Mouse (Mus musculus) intestine, embryonic 15.5 days (tissue): ENCODE data around the gene Plekha5. TPM values are rescaled to one million over a fixed set of nuclear protein-coding genes. Genes with fewer than 3 reads are reported as not detected.

Experiments used
- ATAC-seq: fragments of 200-750 bp; cut with Nextera tagmentation; 2 replicates; pipeline ENCODE4 v1.8.0; 2017; ENCODE audit warnings: moderate TSS enrichment, moderate library complexity
- H3K27ac ChIP-seq: fragments of 300-500 bp; sonication (generic); 2 replicates; pipeline ENCODE4 v1.5.1; 2015; ENCODE audit warnings: mild to moderate bottlenecking, inconsistent platforms
- H3K27me3 ChIP-seq: fragments of 300-500 bp; sonication (generic); replicated peaks from 2 replicates; pipeline ENCODE4 v1.6.1; 2015; ENCODE audit warnings: inconsistent platforms
- H3K36me3 ChIP-seq: fragments of 300-500 bp; sonication (generic); 2 replicates; pipeline ENCODE4 v1.6.1; 2015; ENCODE audit warnings: inconsistent platforms
- H3K4me1 ChIP-seq: fragments of 300-500 bp; sonication (generic); replicated peaks from 2 replicates; pipeline ENCODE4 v1.6.1; 2015; ENCODE audit warnings: inconsistent platforms
- H3K4me2 ChIP-seq: fragments of 300-500 bp; sonication (generic); replicated peaks from 2 replicates; pipeline ENCODE4 v1.6.1; 2015; ENCODE audit warnings: mild to moderate bottlenecking, inconsistent platforms
- H3K4me3 ChIP-seq: fragments of 300-500 bp; sonication (generic); replicated peaks from 2 replicates; pipeline ENCODE4 v1.5.1; 2015; ENCODE audit warnings: inconsistent platforms
- H3K9ac ChIP-seq: fragments of 300-500 bp; sonication (generic); 2 replicates; pipeline ENCODE4 v1.6.1; 2015; ENCODE audit warnings: inconsistent platforms
- H3K9me3 ChIP-seq: fragments of 300-500 bp; sonication (generic); 2 replicates; pipeline ENCODE4 v1.6.1; 2016; ENCODE audit warnings: inconsistent platforms
- WGBS: fragments of 180-500 bp; shearing (Covaris S2); methylation state at CpG from one replicate; pipeline ENCODE4 v1.1.7; 2015; 5-methylcytosine and 5-hydroxymethylcytosine counted together
- polyA plus RNA-seq: library from polyadenylated mRNA; unstranded; fragments of >200 nt; fragmentation: Nextera tagmentation; extraction: Ambion mirVana; gene quantifications from 2 replicates; pipeline ENCODE4 v1.2.1, GENCODE M21; 2015

The Plekha5 gene
- polyA plus RNA-seq, 1 experiment from 2014 or later: 43.2 TPM

DNA sequence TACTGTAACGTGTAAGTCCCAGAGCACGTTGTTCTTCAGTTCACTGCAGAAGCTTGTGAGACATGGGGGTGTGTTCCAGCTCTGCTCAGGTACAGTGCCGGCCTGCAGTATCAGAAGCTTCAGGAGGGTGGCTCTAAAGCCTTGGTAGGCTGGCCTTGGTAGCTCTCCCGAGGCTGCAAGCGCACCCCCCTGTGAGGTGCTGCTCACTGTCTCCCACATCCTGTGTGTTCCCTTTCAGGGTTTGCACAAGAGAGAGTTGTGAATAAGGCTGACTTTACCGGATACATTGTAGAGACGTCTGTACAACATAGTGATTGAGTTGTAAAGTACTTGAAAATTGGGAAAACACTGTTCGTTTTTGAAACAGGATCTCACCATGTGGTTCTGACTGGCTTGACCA is 122.2 kb downstream of the Plekha5 start:
- no peak overlapping the region for H3K9ac ChIP-seq
- H3K27me3 ChIP-seq: no peaks in the 10 kb centered on the region
- H3K27ac ChIP-seq: peak overlapping the region; percentile 8; the same call in 1 of the 2 replicates
- ATAC-seq: peak; percentile 12
- no peak overlapping the region for H3K4me2 ChIP-seq
- no peaks in the 10 kb centered on the region for H3K9me3 ChIP-seq
- WGBS: 71% methylated on average over 8 of the region's 8 CpGs
- peaks cover 13% of the 10 kb centered on the region for H3K36me3 ChIP-seq
- 0 out of 2 replicates have a peak, but pooled peaks cover 4% of the 10 kb centered on the region for H3K4me1 ChIP-seq
- no peak overlapping the region for H3K4me3 ChIP-seq

DNA sequence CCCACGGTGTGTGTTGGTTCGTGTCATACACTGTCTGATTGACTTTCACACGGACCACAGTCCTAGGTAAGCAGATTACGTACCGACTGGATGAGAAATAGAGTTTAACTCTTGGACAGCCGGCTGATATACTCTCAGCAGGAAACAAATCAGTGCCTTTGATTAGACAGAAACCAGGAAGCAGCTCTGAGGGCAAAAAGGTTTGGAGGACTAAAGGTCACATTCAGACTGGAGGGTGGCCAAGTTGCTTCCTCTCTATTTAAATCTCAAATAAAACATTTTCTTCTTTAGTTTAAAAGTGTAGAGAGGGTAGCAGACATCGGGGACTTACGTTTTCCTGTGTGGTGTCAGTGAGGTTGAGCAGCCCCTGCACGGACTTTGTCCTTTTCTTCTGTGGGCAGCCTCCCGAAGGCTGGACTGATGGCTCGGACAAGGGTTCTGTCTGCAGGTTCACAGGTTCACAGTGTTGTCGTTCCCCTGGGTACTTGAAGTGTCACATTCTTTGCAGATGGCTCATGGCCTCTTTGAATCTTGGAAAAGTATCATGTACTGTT is 122.9 kb downstream of the Plekha5 start:
- peak overlapping the region; percentile 71 for H3K27ac ChIP-seq
- no peak overlapping the region for H3K9ac ChIP-seq
- WGBS: 35% methylated on average over 12 of the region's 12 CpGs
- H3K36me3 ChIP-seq: peaks cover 13% of the 10 kb centered on the region
- H3K4me3 ChIP-seq: no peak overlapping the region
- 0 out of 2 replicates have a peak, but pooled peaks cover 4% of the 10 kb centered on the region for H3K4me1 ChIP-seq
- ATAC-seq: peak; percentile 70
- no peak overlapping the region; the same call in 1 of the 2 replicates for H3K4me2 ChIP-seq
- no peaks in the 10 kb centered on the region for H3K9me3 ChIP-seq
- no peaks in the 10 kb centered on the region for H3K27me3 ChIP-seq

DNA sequence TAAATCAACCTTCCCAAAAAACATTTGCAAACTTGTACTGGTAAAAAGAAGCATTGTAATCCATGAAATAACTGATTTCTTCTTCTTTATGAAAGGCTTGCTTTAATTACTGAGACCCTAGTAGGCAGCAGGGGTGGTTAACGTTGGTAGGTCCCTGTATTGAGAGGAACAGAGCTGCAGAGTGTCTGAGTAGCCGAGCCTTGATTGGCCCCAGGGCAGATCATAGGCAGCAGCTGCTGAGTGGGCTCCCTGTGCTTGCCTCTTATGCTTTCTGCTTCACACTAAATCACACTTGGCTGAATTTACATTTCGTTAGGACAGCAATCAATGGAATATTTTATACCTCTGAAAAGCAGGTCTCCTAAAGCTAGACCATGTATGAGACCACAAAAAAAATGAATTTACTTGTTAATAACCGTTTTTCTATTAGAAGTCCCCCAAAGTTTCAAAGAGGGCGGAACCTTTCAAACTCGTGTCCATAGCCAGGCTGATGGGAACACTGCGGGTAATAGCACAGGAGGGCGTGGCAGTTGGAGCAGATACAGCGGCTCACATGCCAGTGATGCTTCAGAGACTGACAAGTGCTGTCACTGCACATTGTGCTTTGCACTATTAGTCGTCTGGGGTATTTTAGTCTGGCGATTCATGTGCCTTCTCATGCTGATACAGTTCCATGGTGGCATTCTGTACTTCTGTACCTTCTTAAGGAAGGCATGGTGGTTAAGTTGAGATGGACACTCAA is 123.5 kb downstream of the Plekha5 start:
- Histone ChIP-seq H3K4me2 (no peak overlapping the region; the same call in 1 of the 2 replicates), H3K27me3 (no peaks in the 10 kb centered on the region), H3K36me3 (peaks cover 13% of the 10 kb centered on the region), H3K4me3 (no peak overlapping the region), H3K27ac (peak overlapping the region; percentile 71), H3K9me3 (no peaks in the 10 kb centered on the region), H3K4me1 (0 out of 2 replicates have a peak, but pooled peaks cover 4% of the 10 kb centered on the region), H3K9ac (no peak overlapping the region)
- peak; percentile 62 for ATAC-seq
- WGBS: 74% methylated on average over 11 of the region's 11 CpGs

DNA sequence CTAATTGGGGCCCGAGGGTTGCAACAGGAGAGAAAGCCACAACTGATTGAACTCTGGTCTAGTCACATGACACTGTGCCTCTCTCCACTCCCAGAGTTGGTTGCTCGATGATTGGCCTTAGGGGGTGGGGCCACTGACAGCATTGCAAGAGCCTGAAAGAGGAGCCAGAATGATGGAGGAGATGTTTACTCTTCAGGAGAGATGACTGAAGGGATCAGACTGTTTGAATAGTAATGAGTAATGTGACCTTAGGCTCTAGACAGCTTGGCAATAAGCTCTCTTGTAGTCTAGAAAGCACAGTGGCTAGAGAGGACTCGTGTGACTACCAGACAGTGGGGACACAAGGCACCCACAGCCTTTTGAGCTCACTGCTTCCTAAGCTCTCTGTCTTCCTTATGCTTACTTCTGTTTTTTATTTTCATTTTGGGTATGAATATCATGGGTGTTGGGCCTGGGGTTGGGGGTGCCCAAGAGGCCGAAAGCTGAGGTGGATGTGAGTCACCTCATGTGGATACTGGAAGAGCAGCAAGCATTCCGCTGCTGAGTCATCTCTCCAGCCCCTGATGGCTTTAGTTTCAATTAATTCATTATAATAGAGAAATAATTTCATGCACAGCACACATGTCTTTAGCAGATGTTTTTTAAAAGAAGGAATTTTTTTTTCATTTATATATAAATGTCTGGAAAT is 124.4 kb downstream of the Plekha5 start:
- H3K27ac ChIP-seq: peak overlapping the region; percentile 7; the same call in 1 of the 2 replicates
- no peak overlapping the region for H3K4me2 ChIP-seq
- H3K36me3 ChIP-seq: peaks cover 13% of the 10 kb centered on the region
- H3K4me3 ChIP-seq: no peak overlapping the region
- WGBS: 62% methylated on average over 5 of the region's 5 CpGs
- ATAC-seq: peak; percentile 89
- no peaks in the 10 kb centered on the region for H3K27me3 ChIP-seq
- no peaks in the 10 kb centered on the region for H3K9me3 ChIP-seq
- no peak overlapping the region for H3K9ac ChIP-seq
- H3K4me1 ChIP-seq: 0 out of 2 replicates have a peak, but pooled peaks cover 4% of the 10 kb centered on the region

DNA sequence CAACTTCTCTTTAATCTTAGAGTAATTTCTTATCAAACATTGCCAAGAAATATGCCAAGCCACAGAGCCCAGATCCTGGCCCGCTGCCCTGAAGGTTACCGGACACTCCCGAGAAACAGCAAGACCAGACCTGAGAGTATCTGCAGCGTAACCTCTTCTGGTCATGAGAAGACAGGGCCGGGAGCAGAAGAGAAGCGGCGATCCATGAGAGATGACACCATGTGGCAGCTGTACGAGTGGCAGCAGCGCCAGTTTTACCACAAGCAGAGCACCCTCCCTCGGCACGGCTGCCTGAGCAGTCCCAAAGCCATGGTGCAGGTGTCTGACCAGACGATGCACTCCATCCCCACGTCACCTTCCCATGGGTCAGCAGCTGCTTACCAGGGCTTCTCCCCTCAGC is 126.9 kb downstream of the Plekha5 start:
- Histone ChIP-seq H3K36me3 (0 out of 2 replicates have a peak, but pooled peaks cover 9% of the 10 kb centered on the region), H3K9ac (no peak overlapping the region), H3K4me2 (no peak overlapping the region), H3K27me3 (no peaks in the 10 kb centered on the region), H3K27ac (no peak overlapping the region), H3K4me1 (0 out of 2 replicates have a peak, but pooled peaks cover 4% of the 10 kb centered on the region), H3K9me3 (no peaks in the 10 kb centered on the region), H3K4me3 (no peak overlapping the region)
- WGBS: 94% methylated on average over 13 of the region's 13 CpGs
- ATAC-seq: no peak

DNA sequence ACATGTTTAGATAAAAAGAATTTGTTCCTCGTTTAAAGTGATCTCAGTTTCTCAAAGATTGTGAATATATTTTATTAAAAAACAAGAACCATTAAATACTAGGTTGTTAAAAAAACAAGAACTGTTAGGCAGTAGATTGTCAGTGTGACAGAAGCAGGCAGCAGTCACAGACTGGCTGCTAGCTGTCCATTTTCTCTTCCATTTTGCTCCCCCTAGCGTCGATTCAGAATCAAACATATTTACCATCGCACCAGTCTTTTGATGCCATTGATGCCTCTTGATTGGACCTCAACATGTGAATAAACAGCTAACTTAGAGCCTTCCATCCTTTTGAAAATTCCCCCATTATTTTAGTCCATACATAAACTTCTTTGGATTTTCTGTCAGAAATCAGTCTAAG is 130.4 kb downstream of the Plekha5 start:
- ATAC-seq: no peak
- 66% methylated on average over 4 of the region's 4 CpGs for WGBS
- Histone ChIP-seq H3K9ac (no peak overlapping the region), H3K9me3 (no peaks in the 10 kb centered on the region), H3K4me1 (no peaks in the 10 kb centered on the region), H3K4me2 (no peak overlapping the region), H3K36me3 (0 out of 2 replicates have a peak, but pooled peaks cover 5% of the 10 kb centered on the region), H3K27ac (no peak overlapping the region), H3K27me3 (no peaks in the 10 kb centered on the region), H3K4me3 (no peak overlapping the region)

DNA sequence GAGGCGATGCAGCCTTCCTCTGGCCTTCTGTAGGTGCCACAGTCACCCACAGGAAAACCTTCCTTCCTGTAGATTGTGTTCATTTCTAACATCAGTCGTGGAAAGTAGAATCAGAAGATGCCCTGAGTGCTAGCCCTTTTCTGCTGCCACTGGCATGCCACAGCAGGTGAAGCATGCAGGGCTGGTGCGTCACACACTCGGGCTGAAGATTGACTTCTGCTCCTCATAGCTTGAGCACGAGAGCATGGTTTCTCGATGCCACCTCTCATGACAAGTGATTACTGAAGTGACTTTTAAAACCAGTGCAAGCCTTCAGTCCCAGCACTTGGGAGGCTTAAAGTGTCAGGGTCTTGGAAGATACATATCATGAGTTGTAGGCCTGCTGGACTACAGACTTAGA is 135.6 kb downstream of the Plekha5 start:
- Histone ChIP-seq H3K27me3 (no peaks in the 10 kb centered on the region), H3K36me3 (no peaks in the 10 kb centered on the region; the same call in 1 of the 2 replicates), H3K9me3 (no peaks in the 10 kb centered on the region), H3K9ac (no peak overlapping the region), H3K4me2 (no peak overlapping the region), H3K27ac (no peak overlapping the region), H3K4me1 (no peaks in the 10 kb centered on the region; the same call in 1 of the 2 replicates), H3K4me3 (no peak overlapping the region)
- 82% methylated on average over 6 of the region's 6 CpGs for WGBS
- no peak for ATAC-seq

DNA sequence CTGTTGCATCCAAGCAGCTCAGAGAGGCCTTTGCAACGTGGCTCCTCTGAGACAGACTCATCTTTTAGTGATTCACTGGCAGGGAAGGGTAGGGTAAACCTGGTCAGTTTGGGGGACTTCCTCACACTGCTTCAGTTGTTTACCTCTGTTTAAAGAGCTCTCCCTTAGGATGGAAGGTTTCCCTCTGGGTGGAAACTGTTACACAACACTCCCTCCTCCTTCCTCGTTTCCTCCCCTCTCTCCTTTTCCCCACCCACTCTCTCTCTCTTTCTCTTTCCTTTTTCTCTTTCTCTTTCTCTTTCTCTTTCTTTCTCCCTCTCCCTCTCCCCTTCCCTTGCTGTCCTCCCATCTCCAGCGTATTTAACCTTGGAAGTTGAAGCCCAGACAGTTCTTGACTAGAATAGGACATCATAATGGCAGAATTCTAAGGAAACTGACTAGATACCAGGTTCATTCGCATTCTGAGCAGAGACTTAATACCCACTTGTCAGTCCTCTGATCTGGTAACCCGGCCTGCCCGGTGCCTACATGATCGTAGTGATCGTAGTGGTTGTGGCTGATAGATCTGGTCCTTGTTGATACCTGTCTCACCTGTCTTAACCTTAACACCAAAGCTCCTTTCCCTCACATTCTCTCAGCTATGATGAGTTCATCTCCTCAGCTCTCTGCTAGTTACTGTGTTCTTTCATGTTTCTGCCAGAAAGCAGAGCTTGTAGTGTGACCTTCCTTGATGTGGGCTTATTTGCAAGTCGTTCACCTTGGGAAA is 137.5 kb downstream of the Plekha5 start:
- Histone ChIP-seq H3K4me3 (no peak overlapping the region), H3K27ac (no peak overlapping the region), H3K27me3 (no peaks in the 10 kb centered on the region), H3K36me3 (peaks cover 4% of the 10 kb centered on the region), H3K4me2 (no peak overlapping the region), H3K9ac (no peak overlapping the region), H3K4me1 (no peaks in the 10 kb centered on the region; the same call in 1 of the 2 replicates), H3K9me3 (no peaks in the 10 kb centered on the region)
- 82% methylated on average over 9 of the region's 9 CpGs for WGBS
- no peak for ATAC-seq

DNA sequence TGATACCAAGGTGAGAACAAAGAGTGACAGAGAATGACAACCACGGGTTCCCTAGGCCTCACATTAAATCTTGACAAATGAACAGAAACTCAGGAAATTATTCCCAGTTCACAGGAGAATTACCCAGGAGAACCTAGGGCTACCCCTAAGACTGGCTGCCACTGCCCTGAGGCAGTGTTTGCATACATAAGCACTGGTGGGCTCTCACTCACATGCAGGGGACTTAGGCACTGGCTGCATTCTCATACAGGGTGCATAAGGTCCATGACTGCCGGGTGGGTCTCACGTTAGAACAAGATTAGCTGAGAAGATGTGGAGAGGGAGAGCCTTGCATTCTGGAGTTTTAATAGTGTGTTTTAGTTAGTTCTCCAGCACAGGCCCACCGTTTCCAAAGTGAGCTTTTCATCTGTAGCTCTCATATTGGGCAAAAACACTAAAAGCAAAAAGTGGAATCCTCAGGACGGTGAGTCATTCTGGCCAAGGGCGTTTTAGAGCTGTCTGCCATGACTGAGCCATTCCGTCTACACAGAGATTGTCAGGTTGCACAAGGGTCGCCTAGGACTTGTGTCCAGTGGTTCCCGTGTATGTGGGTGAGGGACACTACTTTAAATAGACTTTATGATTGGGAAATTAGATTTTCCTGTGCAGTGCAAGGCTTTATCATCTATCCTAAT is 138.2 kb downstream of the Plekha5 start:
- no peak for ATAC-seq
- Histone ChIP-seq H3K4me2 (no peak overlapping the region), H3K4me3 (no peak overlapping the region), H3K27me3 (no peaks in the 10 kb centered on the region), H3K27ac (no peak overlapping the region), H3K4me1 (no peaks in the 10 kb centered on the region; the same call in 1 of the 2 replicates), H3K9me3 (no peaks in the 10 kb centered on the region), H3K9ac (no peak overlapping the region), H3K36me3 (peaks cover 6% of the 10 kb centered on the region)
- WGBS: 86% methylated on average over 9 of the region's 9 CpGs

DNA sequence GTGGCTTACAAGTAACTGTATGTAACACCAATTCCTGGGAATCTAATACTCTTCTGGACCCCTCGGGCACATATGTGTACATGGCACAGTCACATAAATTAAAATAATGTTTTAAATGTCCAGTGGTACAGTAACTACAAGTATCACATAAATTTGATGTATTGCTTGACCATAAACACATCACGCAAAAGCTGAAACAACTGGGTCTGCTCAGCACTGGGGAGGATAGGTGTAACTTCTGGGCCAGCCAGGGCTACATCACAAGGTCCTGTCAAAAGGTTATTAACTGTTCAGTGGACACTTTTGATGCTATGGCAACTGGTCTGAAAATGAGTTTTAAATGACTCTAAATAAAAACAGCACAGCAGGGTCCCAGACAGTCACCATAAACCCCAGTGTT is 143.3 kb downstream of the Plekha5 start:
- no peak overlapping the region for H3K9ac ChIP-seq
- H3K27me3 ChIP-seq: no peaks in the 10 kb centered on the region
- H3K4me1 ChIP-seq: no peaks in the 10 kb centered on the region
- H3K4me2 ChIP-seq: no peak overlapping the region
- no peak overlapping the region for H3K4me3 ChIP-seq
- ATAC-seq: no peak
- H3K27ac ChIP-seq: no peak overlapping the region
- H3K36me3 ChIP-seq: peaks cover 12% of the 10 kb centered on the region
- 81% methylated on average over 2 of the region's 2 CpGs for WGBS
- no peaks in the 10 kb centered on the region for H3K9me3 ChIP-seq

DNA sequence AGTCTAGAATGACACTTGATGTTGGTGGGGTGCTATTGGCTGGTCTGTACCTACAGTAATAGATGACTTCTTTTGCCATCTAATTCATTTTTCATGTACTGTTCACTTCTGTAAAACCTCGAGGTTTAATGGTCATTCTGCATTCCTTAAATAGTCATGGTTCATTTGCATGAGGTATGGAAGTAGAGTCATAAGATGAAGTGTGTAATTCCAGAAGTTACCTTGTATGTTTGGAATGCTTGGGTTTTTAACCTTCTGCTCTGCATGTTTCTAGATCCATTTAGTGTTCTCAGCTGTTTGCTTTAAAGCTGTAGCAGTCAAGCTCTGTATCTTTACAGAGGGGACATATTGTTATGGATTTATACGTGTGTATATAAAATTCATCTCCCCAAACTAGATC is 144.0 kb downstream of the Plekha5 start:
- no peak overlapping the region for H3K4me3 ChIP-seq
- H3K9me3 ChIP-seq: no peaks in the 10 kb centered on the region
- no peak for ATAC-seq
- no peaks in the 10 kb centered on the region for H3K27me3 ChIP-seq
- no peaks in the 10 kb centered on the region for H3K4me1 ChIP-seq
- no peak overlapping the region for H3K9ac ChIP-seq
- WGBS: 59% methylated on average over 2 of the region's 2 CpGs
- H3K27ac ChIP-seq: no peak overlapping the region
- no peak overlapping the region for H3K4me2 ChIP-seq
- peaks cover 12% of the 10 kb centered on the region for H3K36me3 ChIP-seq
